Mouse (Mus musculus): ENCODE data around the gene 5330417C22Rik. TPM values are rescaled to one million over a fixed set of nuclear protein-coding genes. Genes with fewer than 3 reads are reported as not detected.

The 5330417C22Rik gene
- total and polyA plus RNA-seq, 3 experiments, result 0.07 to 1.8 TPM; not detected in 1

DNA sequence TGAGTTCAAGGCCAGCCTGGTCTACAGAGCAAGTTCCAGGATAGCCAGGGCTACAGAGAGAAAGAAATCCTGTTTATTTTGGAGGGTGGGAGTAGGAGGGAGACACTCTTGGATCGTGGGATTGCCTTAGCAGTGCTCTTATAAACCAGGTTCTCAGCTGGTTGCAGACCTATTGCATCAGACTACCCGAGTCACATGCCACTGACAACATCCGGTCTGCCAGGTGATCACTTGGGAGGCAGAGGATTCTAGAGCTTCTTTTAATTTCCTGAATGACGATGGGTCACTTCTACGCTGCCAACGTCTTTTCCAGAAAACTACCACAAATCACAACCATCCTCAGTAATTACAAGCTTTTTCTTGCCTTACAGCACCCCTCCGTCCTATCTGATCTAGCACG is 92.3 kb downstream of the 5330417C22Rik start:
- Histone ChIP-seq H3K36me3 (ENCODE audit: control insufficient read depth, insufficient read depth, low read length) (peaks cover 8% of the 10 kb centered on the region; the same call in 1 of the 2 replicates), H3K27me3 (ENCODE audit: control insufficient read depth, insufficient read depth, low read length) (no peaks in the 10 kb centered on the region), H3K4me1 (ENCODE audit: control insufficient read depth, insufficient read depth, low read length) (peaks cover 3% of the 10 kb centered on the region; the same call in 1 of the 2 replicates), H3K9ac (ENCODE audit: low read depth, low read length) (peak overlapping the region; percentile 57), H3K27ac (peak overlapping the region; percentile 89), H3K79me2 (replicated peaks; ENCODE audit: control insufficient read depth, insufficient read depth, low read length) (peaks cover 5% of the 10 kb centered on the region), H3K4me3 (peak overlapping the region; percentile 95)
- 8% methylated on average over 8 of the region's 8 CpGs for WGBS
- TF ChIP-seq EP300 (IDR thresholded peaks at IDR 0.05; ENCODE audit: insufficient read depth, low read depth, low read length) (no peak), CTCF (IDR thresholded peaks at IDR 0.05) (no peak), POLR2A (IDR thresholded peaks at IDR 0.05; ENCODE audit: insufficient read depth, low read depth, low read length) (no peak)
- DNase-seq, result peak; percentile 36 to 50
- intact Hi-C loops (cut with DNase I), result loop anchor here (5.0 to 10.0 kb wide), 2 partner anchors 211 to 232 kb away; partner anchors contain the start of genes Atxn7l2 and Clcc1

DNA sequence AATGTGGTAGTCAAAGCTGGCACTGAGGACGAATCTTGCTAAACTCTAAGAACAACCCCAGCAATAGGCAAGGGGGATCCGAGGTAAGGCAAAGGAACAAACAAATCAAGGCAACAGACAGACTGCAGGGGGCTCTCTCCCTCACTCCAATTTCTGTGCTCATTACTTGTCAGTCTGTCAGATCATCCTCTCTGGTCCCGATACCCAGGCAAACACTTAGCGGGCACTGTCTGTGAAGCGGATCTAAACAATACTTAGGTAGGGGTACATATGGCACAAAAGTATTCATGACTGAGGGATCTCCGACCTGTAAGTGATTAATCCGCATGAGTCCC is 100.0 kb downstream of the 5330417C22Rik start:
- no peaks in the 10 kb centered on the region; the same call in 1 of the 2 replicates for H3K36me3 ChIP-seq (ENCODE audit: control insufficient read depth, insufficient read depth, low read length)
- WGBS, result 77% methylated on average over 7 of the region's 7 CpGs

DNA sequence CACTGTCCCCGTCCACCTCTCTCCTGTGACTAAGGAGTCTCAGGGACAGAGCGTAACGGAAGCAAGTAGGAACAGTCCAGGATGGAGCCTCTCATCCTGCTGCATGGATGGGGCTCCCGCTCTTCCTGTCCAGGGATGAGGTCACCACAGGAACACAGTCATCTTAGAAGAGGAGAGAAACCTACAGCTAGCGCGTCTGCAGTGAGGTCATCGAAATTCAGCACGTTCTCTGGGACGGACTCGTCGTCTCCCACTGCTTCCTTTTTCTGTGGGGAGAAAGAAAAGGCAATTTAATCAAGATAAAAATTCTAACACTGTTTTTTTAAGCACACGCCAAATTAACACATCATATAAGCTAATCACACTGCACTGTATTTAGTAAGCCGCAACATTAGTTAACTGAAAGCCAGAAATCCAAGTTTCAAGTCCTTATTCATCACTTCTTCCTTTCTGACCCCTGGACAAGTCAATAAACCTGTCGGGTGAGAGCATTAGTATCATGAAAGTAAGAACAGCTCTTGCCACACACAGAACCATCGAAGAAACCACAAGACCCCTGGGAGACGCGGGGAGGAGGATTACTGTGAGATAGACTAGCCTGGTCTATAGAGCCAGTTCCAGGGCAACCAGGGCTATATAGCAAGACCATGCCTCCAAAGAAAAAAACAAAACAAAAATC is 100.5 kb downstream of the 5330417C22Rik start:
- no peak overlapping the region for H3K27ac ChIP-seq
- intact Hi-C loops (cut with DNase I), result no loop called here
- H3K36me3 ChIP-seq (ENCODE audit: control insufficient read depth, insufficient read depth, low read length), result no peaks in the 10 kb centered on the region; the same call in 1 of the 2 replicates
- H3K9ac ChIP-seq (ENCODE audit: low read depth, low read length), result no peak overlapping the region
- DNase-seq, result peak in 1 of 2 experiments; percentile 16
- no peaks in the 10 kb centered on the region for H3K4me1 ChIP-seq (ENCODE audit: control insufficient read depth, insufficient read depth, low read length)
- H3K27me3 ChIP-seq (ENCODE audit: control insufficient read depth, insufficient read depth, low read length), result no peaks in the 10 kb centered on the region
- no peak overlapping the region for H3K4me3 ChIP-seq
- peaks cover 5% of the 10 kb centered on the region for H3K79me2 ChIP-seq (replicated peaks; ENCODE audit: control insufficient read depth, insufficient read depth, low read length)
- 52% methylated on average over 17 of the region's 17 CpGs for WGBS
- TF ChIP-seq CTCF (IDR thresholded peaks at IDR 0.05) (no peak), POLR2A (IDR thresholded peaks at IDR 0.05; ENCODE audit: insufficient read depth, low read depth, low read length) (no peak), EP300 (IDR thresholded peaks at IDR 0.05; ENCODE audit: insufficient read depth, low read depth, low read length) (no peak)

More for the DNA sequence above, 100.0 kb downstream of the 5330417C22Rik start:
- DNase-seq, result no peak
- 0 out of 2 replicates have a peak, but pooled peaks cover under 1% of the 10 kb centered on the region for H3K4me1 ChIP-seq (ENCODE audit: control insufficient read depth, insufficient read depth, low read length)
- no peak overlapping the region for H3K9ac ChIP-seq (ENCODE audit: low read depth, low read length)
- H3K27me3 ChIP-seq (ENCODE audit: control insufficient read depth, insufficient read depth, low read length), result no peaks in the 10 kb centered on the region
- H3K27ac ChIP-seq, result no peak overlapping the region
- peaks cover 5% of the 10 kb centered on the region for H3K79me2 ChIP-seq (replicated peaks; ENCODE audit: control insufficient read depth, insufficient read depth, low read length)
- TF ChIP-seq POLR2A (IDR thresholded peaks at IDR 0.05; ENCODE audit: insufficient read depth, low read depth, low read length) (no peak), CTCF (IDR thresholded peaks at IDR 0.05) (no peak)
- intact Hi-C loops (cut with DNase I), result no loop called here
- H3K4me3 ChIP-seq, result no peak overlapping the region

DNA sequence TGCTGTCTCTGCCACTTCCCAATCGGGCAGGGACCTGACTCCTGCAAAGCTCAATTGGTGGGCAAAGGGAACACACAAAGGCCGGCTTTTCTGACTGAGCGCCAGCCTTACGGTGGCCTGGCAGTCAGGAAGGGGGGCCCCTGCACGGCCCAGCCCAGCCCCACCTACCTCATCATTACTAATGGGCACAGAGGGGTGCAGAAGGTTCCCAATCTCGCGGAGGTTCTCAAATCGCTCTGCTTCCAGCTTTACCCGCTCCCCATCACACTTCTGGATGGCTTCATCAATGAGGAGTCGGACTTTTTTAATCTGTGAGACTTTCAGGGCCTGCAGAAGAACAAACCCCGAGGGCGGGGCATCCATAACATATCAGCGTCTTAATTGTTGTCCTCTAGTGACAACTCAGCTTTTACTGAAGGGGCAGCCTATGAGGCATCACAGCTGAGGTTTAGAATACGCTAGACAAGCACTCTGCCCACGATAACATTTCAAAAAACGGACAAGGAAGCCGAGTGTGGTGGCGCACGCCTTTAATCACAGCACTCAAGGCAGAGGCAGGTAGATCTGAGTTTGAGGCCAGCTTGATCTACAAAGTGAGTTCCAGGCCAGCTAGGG is 102.3 kb downstream of the 5330417C22Rik start:
- no peaks in the 10 kb centered on the region for H3K79me2 ChIP-seq (replicated peaks; ENCODE audit: control insufficient read depth, insufficient read depth, low read length)
- intact Hi-C loops (cut with DNase I), result no loop called here
- DNase-seq, result no peak
- H3K4me3 ChIP-seq, result no peak overlapping the region
- H3K9ac ChIP-seq (ENCODE audit: low read depth, low read length), result no peak overlapping the region
- H3K36me3 ChIP-seq (ENCODE audit: control insufficient read depth, insufficient read depth, low read length), result no peaks in the 10 kb centered on the region; the same call in 1 of the 2 replicates
- H3K27ac ChIP-seq, result no peak overlapping the region
- WGBS, result 71% methylated on average over 19 of the region's 19 CpGs
- TF ChIP-seq CTCF (IDR thresholded peaks at IDR 0.05), result no peak
- no peak for TF ChIP-seq POLR2A (IDR thresholded peaks at IDR 0.05; ENCODE audit: insufficient read depth, low read depth, low read length)
- no peak for TF ChIP-seq EP300 (IDR thresholded peaks at IDR 0.05; ENCODE audit: insufficient read depth, low read depth, low read length)
- H3K27me3 ChIP-seq (ENCODE audit: control insufficient read depth, insufficient read depth, low read length), result no peaks in the 10 kb centered on the region
- no peaks in the 10 kb centered on the region for H3K4me1 ChIP-seq (ENCODE audit: control insufficient read depth, insufficient read depth, low read length)

DNA sequence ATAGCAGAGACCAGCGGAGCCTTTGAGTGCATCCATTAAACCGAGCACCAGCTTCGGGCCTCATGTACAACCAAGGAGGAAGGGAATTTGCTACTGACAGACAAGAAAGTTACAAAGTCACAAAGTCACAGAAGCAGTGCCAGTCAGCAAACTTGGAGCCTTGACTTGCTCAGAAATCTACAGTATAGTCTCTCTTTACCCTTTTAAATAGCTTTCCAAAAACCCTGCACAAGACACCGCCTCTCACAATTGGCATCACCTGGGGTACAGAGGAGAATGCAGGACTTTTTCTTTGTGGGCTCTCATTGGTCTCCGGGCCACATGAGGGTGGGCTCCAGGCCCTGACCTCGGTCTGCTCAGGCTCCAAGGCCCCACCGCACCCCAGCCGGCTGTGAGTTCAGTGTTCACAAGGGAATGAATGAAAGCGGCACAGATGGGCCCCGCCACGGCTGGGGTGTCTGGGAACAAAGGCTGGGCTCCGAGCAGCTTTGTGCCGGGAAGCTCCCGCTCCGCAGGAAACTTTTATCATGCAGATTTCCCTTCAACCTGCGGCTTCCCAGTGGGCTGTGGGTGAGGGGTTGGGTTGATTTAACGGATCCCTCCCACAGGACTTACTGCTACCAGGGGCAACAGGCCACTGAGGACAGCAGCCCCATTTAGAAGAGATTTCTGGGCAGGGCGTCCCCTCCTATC is 103.0 kb downstream of the 5330417C22Rik start:
- 68% methylated on average over 18 of the region's 18 CpGs for WGBS
- TF ChIP-seq CTCF (IDR thresholded peaks at IDR 0.05), result no peak
- no peak for TF ChIP-seq EP300 (IDR thresholded peaks at IDR 0.05; ENCODE audit: insufficient read depth, low read depth, low read length)
- TF ChIP-seq POLR2A (IDR thresholded peaks at IDR 0.05; ENCODE audit: insufficient read depth, low read depth, low read length), result no peak
- Histone ChIP-seq H3K4me3 (no peak overlapping the region), H3K36me3 (ENCODE audit: control insufficient read depth, insufficient read depth, low read length) (no peaks in the 10 kb centered on the region; the same call in 1 of the 2 replicates), H3K27ac (no peak overlapping the region), H3K79me2 (replicated peaks; ENCODE audit: control insufficient read depth, insufficient read depth, low read length) (no peaks in the 10 kb centered on the region), H3K4me1 (ENCODE audit: control insufficient read depth, insufficient read depth, low read length) (no peaks in the 10 kb centered on the region), H3K27me3 (ENCODE audit: control insufficient read depth, insufficient read depth, low read length) (no peaks in the 10 kb centered on the region), H3K9ac (ENCODE audit: low read depth, low read length) (no peak overlapping the region)
- no peak for DNase-seq
- intact Hi-C loops (cut with DNase I), result no loop called here
